In the genomic region with DNA sequence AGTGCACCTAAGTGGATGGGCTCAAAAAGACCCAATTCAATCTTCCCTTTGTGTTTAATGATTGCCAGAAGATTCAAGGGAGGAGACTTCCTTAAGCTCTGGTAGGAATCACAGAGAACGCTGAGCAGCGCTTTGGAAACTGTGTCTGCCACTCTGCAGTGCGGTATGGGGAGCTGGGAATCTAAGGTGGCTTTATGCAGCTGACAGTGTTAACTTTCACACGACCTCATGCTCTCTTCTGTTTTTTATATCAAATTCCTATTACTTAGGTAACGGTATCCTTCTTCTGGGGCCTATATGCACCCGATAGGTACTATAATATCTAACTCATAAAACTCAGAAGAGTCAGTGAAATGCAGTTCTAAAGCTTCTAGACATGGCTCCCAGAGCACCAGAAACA, we compare ENCODE assay signal across 21 mouse cellular contexts.
"Had no signal": no experiment of that assay in that cellular context is flagged by ENCODE, and none has a peak within 500 bp of the region (broad histone marks: within the 10 kb centered on the region; RNA-seq: fewer than 3 reads in every experiment).

No protein-coding gene starts in this region.

- DNase-seq: gastrocnemius, postnatal 14 days; gastrocnemius, postnatal 36 days; heart, adult 18-20 months; heart, postnatal 10 days; heart, postnatal 36 days; kidney, adult 11 months; kidney, adult 2 months; kidney, postnatal 10 days; kidney, postnatal 25 days; kidney, postnatal 4 days; left cerebral cortex, postnatal 4 days had no signal

- H3K4me2 ChIP-seq: heart, embryonic 12.5 days; hindbrain, embryonic 13.5 days; hindbrain, embryonic 15.5 days; limb, embryonic 15.5 days; liver, embryonic 12.5 days had no signal

- ATAC-seq: hindbrain, postnatal 0 days; intestine, embryonic 16.5 days; liver, embryonic 12.5 days had no signal

- H3K27me3 ChIP-seq: heart, embryonic 12.5 days; hindbrain, embryonic 13.5 days; hindbrain, embryonic 15.5 days; limb, embryonic 15.5 days; liver, embryonic 12.5 days had no signal

- H3K9me3 ChIP-seq: heart, embryonic 10.5 days; heart, embryonic 12.5 days; hindbrain, embryonic 13.5 days; hindbrain, embryonic 15.5 days; limb, embryonic 15.5 days; liver, embryonic 12.5 days had no signal

- H3K9ac ChIP-seq: heart, embryonic 12.5 days; hindbrain, embryonic 13.5 days; hindbrain, embryonic 15.5 days; limb, embryonic 15.5 days; liver, embryonic 12.5 days; liver, embryonic 14.5 days had no signal

- H3K4me3 ChIP-seq: heart, embryonic 10.5 days; heart, embryonic 12.5 days; hindbrain, embryonic 13.5 days; hindbrain, embryonic 15.5 days; layer of hippocampus, adult 2 months; limb, embryonic 15.5 days; liver, embryonic 12.5 days had no signal

- H3K27ac ChIP-seq: heart, embryonic 10.5 days; hindbrain, embryonic 13.5 days; hindbrain, embryonic 15.5 days; hindbrain, postnatal 0 days; layer of hippocampus, adult 2 months; limb, embryonic 15.5 days; liver, embryonic 12.5 days; liver, embryonic 14.5 days had no signal

- H3K36me3 ChIP-seq: heart, embryonic 10.5 days; heart, embryonic 12.5 days; hindbrain, embryonic 13.5 days; hindbrain, embryonic 15.5 days; limb, embryonic 15.5 days; liver, embryonic 12.5 days had no signal

- H3K4me1 ChIP-seq: hindbrain, embryonic 13.5 days; hindbrain, embryonic 15.5 days; limb, embryonic 15.5 days; liver, embryonic 12.5 days had no signal
